Mouse (Mus musculus) cerebellum, postnatal 4 days (tissue): ENCODE measurements around the gene Cldn17.

Experiments
- DNase-seq, 2 experiments: peaks; one replicate each; pipeline ENCODE4 v3.0.0; 2022; ENCODE audit warnings: low spot score in 2 of 2, mixed read lengths in 1 of 2

Gene Cldn17

GRCm38 (mm10) chr16:88506878-88507277 lies at the start of gene Cldn17:
Gene Cldn17, minus strand, starts transcription at chr16:88506978.
- no peak for DNase-seq

GRCm38 (mm10) chr16:88542488-88542887 lies 35.7 kb upstream of the Cldn17 start:
- DNase-seq, result peak in 1 of 2 experiments; percentile 11

DNA sequence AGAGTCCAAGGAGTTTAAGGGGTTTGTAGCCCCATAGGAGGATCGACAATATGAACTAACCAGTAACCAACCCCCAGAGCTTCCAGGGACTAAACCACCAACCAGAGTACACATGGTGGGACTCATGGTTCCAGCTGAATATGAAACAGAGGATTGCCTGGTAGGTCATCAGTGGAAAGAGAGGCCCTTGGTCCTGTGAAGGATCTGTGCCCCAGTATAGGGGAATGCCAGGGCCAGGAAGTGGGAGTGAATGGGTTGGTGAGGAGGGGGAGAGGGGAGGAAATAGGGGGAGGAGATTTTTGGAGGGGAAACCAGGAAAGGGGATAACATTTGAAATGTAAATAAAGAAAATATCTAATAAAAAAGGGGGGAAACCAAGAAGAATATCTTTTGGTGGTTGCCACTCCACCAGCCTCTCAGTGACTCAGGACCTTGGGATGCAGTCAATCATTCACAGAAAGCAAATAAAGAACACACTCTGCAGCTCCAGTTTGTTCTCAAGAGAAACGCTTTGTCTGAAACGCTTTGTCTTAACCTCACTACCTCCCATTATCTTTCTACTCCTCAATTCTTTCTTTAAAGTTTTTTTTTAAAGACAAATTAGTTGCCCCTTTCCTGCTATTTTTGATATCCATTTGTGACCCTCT lies 33.2 kb upstream of the Cldn17 start:
- DNase-seq, result no peak

- no peak for DNase-seq
These were observed 4.6 kb upstream of the Cldn17 start for GRCm38 (mm10) chr16:88511348-88511747.

GRCm38 (mm10) chr16:88508150-88508549 lies 1.4 kb upstream of the Cldn17 start:
- no peak for DNase-seq

- DNase-seq, result no peak
These were observed 440 bp downstream of the Cldn17 start for GRCm38 (mm10) chr16:88506338-88506737.

DNA sequence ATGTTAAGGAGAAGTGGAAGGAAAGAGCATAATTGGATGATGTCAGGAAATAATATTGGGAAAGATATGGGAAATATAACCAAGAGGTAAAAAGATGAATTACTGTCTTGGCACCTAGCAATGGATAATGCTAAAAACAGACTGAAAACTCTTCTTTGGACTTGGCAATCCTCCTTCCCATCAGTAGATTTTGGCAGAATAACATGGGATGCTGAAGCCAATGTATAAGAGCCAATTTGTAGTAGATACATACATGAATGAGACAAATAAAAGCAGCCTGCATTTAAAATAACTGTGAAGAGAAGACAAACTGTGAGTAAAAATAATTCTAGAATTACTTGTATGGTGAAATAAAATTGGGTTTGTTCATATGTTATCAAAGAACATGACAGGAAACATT lies 18.7 kb downstream of the Cldn17 start:
- no peak for DNase-seq

GRCm38 (mm10) chr16:88480011-88480774 lies 26.6 kb downstream of the Cldn17 start:
- no peak for DNase-seq

DNA sequence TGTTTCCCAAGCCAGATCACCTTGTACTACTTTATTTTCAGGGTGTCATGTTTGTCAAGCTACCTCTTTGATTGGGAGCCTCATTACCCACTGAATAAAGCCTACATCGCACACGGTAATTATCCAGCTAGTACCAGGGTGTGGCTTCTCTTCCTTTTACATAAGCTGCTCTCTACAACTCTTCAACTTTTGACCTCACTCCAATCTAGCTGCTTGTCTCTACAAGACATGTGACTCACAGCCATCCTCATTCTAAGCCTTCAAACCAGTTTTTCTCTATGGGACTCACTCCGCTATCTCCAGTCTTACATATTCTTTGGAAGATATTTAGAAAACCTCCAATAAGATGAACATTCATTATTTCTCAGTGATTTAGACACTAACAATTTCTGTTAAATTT lies 43.5 kb downstream of the Cldn17 start:
- DNase-seq, result no peak
